Mouse (Mus musculus): ENCODE measurements around the gene Gpc6. TPM values are rescaled to one million over a fixed set of nuclear protein-coding genes. Genes with fewer than 3 reads are reported as not detected.

The Gpc6 gene
- total RNA-seq, 4 experiments from 2014 or later: 12.5 to 15.9 (median 15.6) TPM

GRCm38 (mm10) chr14:117916577-117916976, 991.5 kb downstream of the Gpc6 start:
- no peak for DNase-seq (ENCODE audit: low spot score in 2 of 2)

- peak in 1 of 2 experiments; percentile 38 for DNase-seq (ENCODE audit: low spot score in 2 of 2)
Measured at GRCm38 (mm10) chr14:117918724-117919123, 993.6 kb downstream of the Gpc6 start.

- DNase-seq (ENCODE audit: low spot score in 2 of 2): no peak
Measured at GRCm38 (mm10) chr14:117919612-117920011, 994.5 kb downstream of the Gpc6 start.

- DNase-seq (ENCODE audit: low spot score in 2 of 2): no peak
Measured at GRCm38 (mm10) chr14:117921393-117922014, 996.4 kb downstream of the Gpc6 start.

- no peak for DNase-seq (ENCODE audit: low spot score in 2 of 2)
Measured at GRCm38 (mm10) chr14:117923667-117924066, 998.6 kb downstream of the Gpc6 start.

- no peak for DNase-seq (ENCODE audit: low spot score in 2 of 2)
Measured at GRCm38 (mm10) chr14:117930105-117930847, 1005.2 kb downstream of the Gpc6 start.

- no peak for DNase-seq (ENCODE audit: low spot score in 2 of 2)
Measured at GRCm38 (mm10) chr14:117930848-117931816, 1006.0 kb downstream of the Gpc6 start.

GRCm38 (mm10) chr14:117932163-117932851, 1007.2 kb downstream of the Gpc6 start:
- no peak for DNase-seq (ENCODE audit: low spot score in 2 of 2)

GRCm38 (mm10) chr14:117938554-117938953, 1013.4 kb downstream of the Gpc6 start:
- no peak for DNase-seq (ENCODE audit: low spot score in 2 of 2)

- DNase-seq (ENCODE audit: low spot score in 2 of 2): no peak
Measured at GRCm38 (mm10) chr14:117939471-117939870, 1014.4 kb downstream of the Gpc6 start.

GRCm38 (mm10) chr14:117945920-117946503, 1020.9 kb downstream of the Gpc6 start:
- no peak for DNase-seq (ENCODE audit: low spot score in 2 of 2)

- DNase-seq (ENCODE audit: low spot score in 2 of 2): no peak
Measured at GRCm38 (mm10) chr14:117951265-117951664, 1026.2 kb downstream of the Gpc6 start.

GRCm38 (mm10) chr14:117951686-117952085, 1026.6 kb downstream of the Gpc6 start:
- DNase-seq (ENCODE audit: low spot score in 2 of 2): no peak

- no peak for DNase-seq (ENCODE audit: low spot score in 2 of 2)
Measured at GRCm38 (mm10) chr14:117956051-117956450, 1030.9 kb downstream of the Gpc6 start.

GRCm38 (mm10) chr14:117958389-117958788, 1033.3 kb downstream of the Gpc6 start:
- peak in 1 of 2 experiments; percentile 86 for DNase-seq (ENCODE audit: low spot score in 2 of 2)

GRCm38 (mm10) chr14:117961267-117961666, 1036.2 kb downstream of the Gpc6 start:
- no peak for DNase-seq (ENCODE audit: low spot score in 2 of 2)

- no peak for DNase-seq (ENCODE audit: low spot score in 2 of 2)
Measured at GRCm38 (mm10) chr14:117961844-117962243, 1036.7 kb downstream of the Gpc6 start.

GRCm38 (mm10) chr14:117962453-117962852, 1037.3 kb downstream of the Gpc6 start:
- DNase-seq (ENCODE audit: low spot score in 2 of 2): no peak

GRCm38 (mm10) chr14:117972576-117972975, 1047.5 kb downstream of the Gpc6 start:
- DNase-seq (ENCODE audit: low spot score in 2 of 2): no peak

GRCm38 (mm10) chr14:117981532-117981931, 1056.4 kb downstream of the Gpc6 start:
- DNase-seq (ENCODE audit: low spot score in 2 of 2): peak in 1 of 2 experiments; percentile 59

GRCm38 (mm10) chr14:117988444-117988843, 1063.3 kb downstream of the Gpc6 start:
- no peak for DNase-seq (ENCODE audit: low spot score in 2 of 2)
